Mouse (Mus musculus) intestine, postnatal 0 days (tissue): ENCODE measurements around the gene Morn4. TPM values are rescaled to one million over a fixed set of nuclear protein-coding genes. Genes with fewer than 3 reads are reported as not detected.

Source experiments
- ATAC-seq: fragments of 200-750 bp; cut with Nextera tagmentation; 2 replicates; pipeline ENCODE4 v1.8.0; 2017; ENCODE audit warnings: mild to moderate bottlenecking, moderate TSS enrichment, moderate library complexity
- H3K27ac ChIP-seq: fragments of 300-500 bp; sonication (generic); 2 replicates; pipeline ENCODE4 v1.5.1; 2014; ENCODE audit warnings: mild to moderate bottlenecking, low read depth, low read length, moderate library complexity
- H3K27me3 ChIP-seq: fragments of 300-500 bp; sonication (generic); replicated peaks from 2 replicates; pipeline ENCODE4 v1.6.1; 2014; ENCODE audit warnings: low read length, mixed read lengths; ENCODE audit not compliant: control insufficient read depth, insufficient read depth
- H3K36me3 ChIP-seq: fragments of 300-500 bp; sonication (generic); 2 replicates; pipeline ENCODE4 v1.6.1; 2014; ENCODE audit warnings: mild to moderate bottlenecking, moderate library complexity; ENCODE audit not compliant: control insufficient read depth, insufficient read depth
- H3K4me1 ChIP-seq: fragments of 300-500 bp; sonication (generic); replicated peaks from 2 replicates; pipeline ENCODE4 v1.6.1; 2014; ENCODE audit warnings: antibody characterized with exemption, low read length, mixed read lengths; ENCODE audit not compliant: control insufficient read depth, insufficient read depth
- H3K4me2 ChIP-seq: fragments of 300-500 bp; sonication (generic); replicated peaks from 2 replicates; pipeline ENCODE4 v1.6.1; 2014; ENCODE audit warnings: low read depth, mild to moderate bottlenecking, moderate library complexity
- H3K4me3 ChIP-seq: fragments of 300-500 bp; sonication (generic); 2 replicates; pipeline ENCODE4 v1.5.1; 2014; ENCODE audit warnings: low read depth, low read length
- H3K9ac ChIP-seq: fragments of 300-500 bp; sonication (generic); 2 replicates; pipeline ENCODE4 v1.6.1; 2014; ENCODE audit warnings: mild to moderate bottlenecking, low read depth, low read length
- H3K9me3 ChIP-seq: fragments of 300-500 bp; sonication (generic); 2 replicates; pipeline ENCODE4 v1.6.1; 2016; ENCODE audit warnings: mixed run types; ENCODE audit not compliant: control insufficient read depth
- CTCF ChIP-seq: sonication (generic); IDR thresholded peaks from 2 replicates; pipeline ENCODE4 v1.5.1; 2016; ENCODE audit warnings: low read depth, mild to moderate bottlenecking, control low read depth, antibody characterized with exemption, moderate library complexity
- WGBS: fragments of 180-500 bp; shearing (Covaris S2); extraction: QIAGEN DNeasy Blood & Tissue Kit; methylation state at CpG from one replicate; pipeline ENCODE4 v1.1.7; 2014; 5-methylcytosine and 5-hydroxymethylcytosine counted together
- polyA plus RNA-seq: library from polyadenylated mRNA; unstranded; fragments of >200 nt; fragmentation: Nextera tagmentation; extraction: Ambion mirVana; gene quantifications from 2 replicates; pipeline ENCODE4 v1.2.1, GENCODE M21; 2015

Morn4 gene
- polyA plus RNA-seq, 1 experiment from 2014 or later = 15.9 TPM

- TF ChIP-seq CTCF = no peak
- H3K4me2 ChIP-seq = no peak overlapping the region
- no peaks in the 10 kb centered on the region for H3K27me3 ChIP-seq
- H3K9me3 ChIP-seq = no peaks in the 10 kb centered on the region
- WGBS = 68% methylated on average over 5 of the region's 5 CpGs
- H3K36me3 ChIP-seq = peaks cover 83% of the 10 kb centered on the region
- H3K4me3 ChIP-seq = no peak overlapping the region
- no peak overlapping the region for H3K9ac ChIP-seq
- H3K27ac ChIP-seq = no peak overlapping the region
- H3K4me1 ChIP-seq = no peaks in the 10 kb centered on the region
- no peak for ATAC-seq
These were observed 32.4 kb upstream of the Morn4 start for GRCm38 (mm10) chr19:42118596-42118995.

- no peaks in the 10 kb centered on the region for H3K4me1 ChIP-seq
- H3K36me3 ChIP-seq = peaks cover 82% of the 10 kb centered on the region
- 92% methylated on average over 9 of the region's 9 CpGs for WGBS
- no peaks in the 10 kb centered on the region for H3K9me3 ChIP-seq
- H3K9ac ChIP-seq = no peak overlapping the region
- no peak for TF ChIP-seq CTCF
- H3K27ac ChIP-seq = no peak overlapping the region
- no peak for ATAC-seq
- no peak overlapping the region for H3K4me2 ChIP-seq
- H3K4me3 ChIP-seq = no peak overlapping the region
- H3K27me3 ChIP-seq = no peaks in the 10 kb centered on the region
These were observed 32.0 kb upstream of the Morn4 start for GRCm38 (mm10) chr19:42118142-42118541.

GRCm38 (mm10) chr19:42115783-42116335, 29.7 kb upstream of the Morn4 start:
- no peaks in the 10 kb centered on the region for H3K9me3 ChIP-seq
- no peak for TF ChIP-seq CTCF
- H3K4me3 ChIP-seq = no peak overlapping the region
- WGBS = 76% methylated on average over 4 of the region's 4 CpGs
- peaks cover 68% of the 10 kb centered on the region for H3K36me3 ChIP-seq
- H3K4me2 ChIP-seq = no peak overlapping the region
- H3K27ac ChIP-seq = no peak overlapping the region
- no peak overlapping the region for H3K9ac ChIP-seq
- ATAC-seq = no peak
- no peaks in the 10 kb centered on the region for H3K27me3 ChIP-seq
- no peaks in the 10 kb centered on the region for H3K4me1 ChIP-seq

GRCm38 (mm10) chr19:42104681-42105080, 18.5 kb upstream of the Morn4 start:
- TF ChIP-seq CTCF = peak; percentile 12; the same call in 1 of the 2 replicates
- H3K27me3 ChIP-seq = no peaks in the 10 kb centered on the region
- H3K9ac ChIP-seq = no peak overlapping the region
- 93% methylated on average over 9 of the region's 9 CpGs for WGBS
- no peak overlapping the region for H3K4me3 ChIP-seq
- no peak overlapping the region for H3K4me2 ChIP-seq
- H3K27ac ChIP-seq = no peak overlapping the region
- H3K9me3 ChIP-seq = no peaks in the 10 kb centered on the region
- no peaks in the 10 kb centered on the region for H3K4me1 ChIP-seq
- ATAC-seq = no peak
- H3K36me3 ChIP-seq = peaks cover 48% of the 10 kb centered on the region

GRCm38 (mm10) chr19:42099406-42099805, 13.2 kb upstream of the Morn4 start:
- no peak for TF ChIP-seq CTCF
- H3K36me3 ChIP-seq = peaks cover 37% of the 10 kb centered on the region
- no peak overlapping the region for H3K4me2 ChIP-seq
- H3K4me3 ChIP-seq = no peak overlapping the region
- WGBS = 68% methylated on average over 3 of the region's 3 CpGs
- no peak overlapping the region for H3K27ac ChIP-seq
- no peak for ATAC-seq
- no peaks in the 10 kb centered on the region for H3K9me3 ChIP-seq
- no peak overlapping the region for H3K9ac ChIP-seq
- no peaks in the 10 kb centered on the region for H3K4me1 ChIP-seq
- H3K27me3 ChIP-seq = no peaks in the 10 kb centered on the region

- H3K4me3 ChIP-seq = peak overlapping the region; percentile 82
- peak; percentile 33; the same call in 1 of the 2 replicates for TF ChIP-seq CTCF
- peak overlapping the region; percentile 97 for H3K27ac ChIP-seq
- peak overlapping the region; percentile 87 for H3K9ac ChIP-seq
- no peaks in the 10 kb centered on the region for H3K9me3 ChIP-seq
- peaks cover 8% of the 10 kb centered on the region for H3K4me1 ChIP-seq
- no peaks in the 10 kb centered on the region for H3K27me3 ChIP-seq
- peaks cover 6% of the 10 kb centered on the region; the same call in 1 of the 2 replicates for H3K36me3 ChIP-seq
- under 1% methylated on average over 46 of the region's 52 CpGs for WGBS
- H3K4me2 ChIP-seq = peak overlapping the region; percentile 75
- ATAC-seq = peak; percentile 41
These were observed 4.5 kb upstream of the Morn4 start for GRCm38 (mm10) chr19:42090637-42091141.
